Mouse (Mus musculus) neural tube, embryonic 14.5 days (tissue): ENCODE results near the gene 9230104L09Rik. TPM values are rescaled to one million over a fixed set of nuclear protein-coding genes. Genes with fewer than 3 reads are reported as not detected.
A peak's percentile ranks its signal among the peaks of the same experiment; 100 is the strongest.

ENCODE experiments used
- ATAC-seq: fragments of 200-750 bp; cut with Nextera tagmentation; 2 replicates; pipeline ENCODE4 v1.8.0; 2017; ENCODE audit warnings: low read depth, mild to moderate bottlenecking, moderate TSS enrichment, moderate library complexity
- H3K27ac ChIP-seq: fragments of 300-500 bp; sonication (generic); 2 replicates; pipeline ENCODE4 v1.5.1; 2014; ENCODE audit warnings: low read depth, mild to moderate bottlenecking, control low read depth, low read length, moderate library complexity, mixed read lengths
- H3K27me3 ChIP-seq: fragments of 300-500 bp; sonication (generic); 2 replicates; pipeline ENCODE4 v1.6.1; 2014; ENCODE audit warnings: low read length; ENCODE audit not compliant: control insufficient read depth, insufficient read depth
- H3K36me3 ChIP-seq: fragments of 300-500 bp; sonication (generic); 2 replicates; pipeline ENCODE4 v1.6.1; 2014; ENCODE audit warnings: low read length, mixed read lengths; ENCODE audit not compliant: control insufficient read depth, insufficient read depth
- H3K4me1 ChIP-seq: fragments of 300-500 bp; sonication (generic); 2 replicates; pipeline ENCODE4 v1.6.1; 2014; ENCODE audit warnings: low read length; ENCODE audit not compliant: control insufficient read depth, insufficient read depth
- H3K4me2 ChIP-seq: fragments of 300-500 bp; sonication (generic); 2 replicates; pipeline ENCODE4 v1.6.1; 2014; ENCODE audit warnings: mild to moderate bottlenecking, low read depth, low read length, control low read depth
- H3K4me3 ChIP-seq: fragments of 300-500 bp; sonication (generic); 2 replicates; pipeline ENCODE4 v1.5.1; 2014; ENCODE audit warnings: low read depth, low read length, control low read depth, mixed read lengths
- H3K9ac ChIP-seq: fragments of 300-500 bp; sonication (generic); replicated peaks from 2 replicates; pipeline ENCODE4 v1.6.1; 2014; ENCODE audit warnings: low read depth, mild to moderate bottlenecking, control low read depth, low read length, mixed read lengths
- H3K9me3 ChIP-seq: fragments of 300-500 bp; sonication (generic); 2 replicates; pipeline ENCODE4 v1.6.1; 2016; ENCODE audit warnings: low read length; ENCODE audit not compliant: control insufficient read depth
- WGBS: fragments of 180-500 bp; shearing (Covaris S2); extraction: QIAGEN DNeasy Blood & Tissue Kit; methylation state at CpG from one replicate; pipeline ENCODE4 v1.1.7; 2014; 5-methylcytosine and 5-hydroxymethylcytosine counted together
- polyA plus RNA-seq: library from polyadenylated mRNA; unstranded; fragments of >200 nt; fragmentation: Nextera tagmentation; extraction: Ambion mirVana; gene quantifications from 2 replicates; pipeline ENCODE4 v1.2.1, GENCODE M21; 2014

Gene 9230104L09Rik
- polyA plus RNA-seq, 1 experiment from 2014 or later = not detected

DNA sequence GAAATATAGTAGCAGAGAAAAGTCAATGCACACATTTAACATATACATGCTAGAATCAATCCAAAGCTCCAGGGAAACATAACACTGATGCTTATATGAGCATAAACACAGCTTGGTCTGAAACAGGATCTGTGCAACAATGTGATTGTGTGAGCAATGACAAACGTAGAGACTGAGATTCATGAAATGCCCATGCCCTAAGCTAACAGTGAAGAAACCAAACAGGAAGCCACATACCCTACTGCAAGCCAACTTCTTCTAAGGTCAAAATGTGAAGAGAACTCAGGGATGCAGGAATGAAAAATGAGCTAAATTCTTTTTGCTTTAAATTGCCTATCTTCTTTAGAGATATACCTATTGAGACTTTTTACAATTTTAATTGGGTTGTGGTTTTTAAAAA lies 4.1 kb upstream of the 9230104L09Rik start:
- ATAC-seq = no peak
- WGBS = 73% methylated on average over 1 of the region's 1 CpGs
- no peak overlapping the region for H3K4me3 ChIP-seq
- 0 out of 2 replicates have a peak, but pooled peaks cover 4% of the 10 kb centered on the region for H3K36me3 ChIP-seq
- no peaks in the 10 kb centered on the region for H3K27me3 ChIP-seq
- no peaks in the 10 kb centered on the region for H3K9me3 ChIP-seq
- no peak overlapping the region for H3K9ac ChIP-seq
- H3K27ac ChIP-seq = no peak overlapping the region
- H3K4me2 ChIP-seq = no peak overlapping the region
- H3K4me1 ChIP-seq = peaks cover 11% of the 10 kb centered on the region

GRCm38 (mm10) chr2:148861693-148862092 lies 3.1 kb downstream of the 9230104L09Rik start:
- Histone ChIP-seq H3K4me2 (no peak overlapping the region), H3K27ac (no peak overlapping the region), H3K36me3 (no peaks in the 10 kb centered on the region), H3K9ac (no peak overlapping the region), H3K4me1 (no peaks in the 10 kb centered on the region), H3K27me3 (no peaks in the 10 kb centered on the region), H3K4me3 (no peak overlapping the region), H3K9me3 (no peaks in the 10 kb centered on the region)
- no peak for ATAC-seq

DNA sequence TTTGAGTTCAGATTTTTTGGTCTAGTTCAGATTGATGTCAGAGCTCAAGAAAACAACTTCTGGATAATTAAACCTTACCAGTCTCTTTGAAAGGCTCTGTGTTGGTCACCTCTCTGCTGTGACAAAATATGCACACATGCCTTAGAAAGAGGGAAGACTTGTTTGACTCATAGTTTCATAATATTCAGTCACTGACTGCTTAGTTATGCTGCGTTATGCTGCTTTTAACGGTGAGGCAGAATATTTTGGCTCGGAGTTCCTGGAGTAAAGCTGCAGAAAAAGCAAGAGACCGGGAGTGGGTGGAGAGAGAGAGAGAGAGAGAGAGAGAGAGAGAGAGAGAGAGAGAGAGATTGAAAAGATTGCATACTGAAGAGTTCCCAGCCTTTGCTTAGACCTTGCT lies 3.8 kb downstream of the 9230104L09Rik start:
- Histone ChIP-seq H3K9ac (no peak overlapping the region), H3K4me2 (no peak overlapping the region), H3K36me3 (no peaks in the 10 kb centered on the region), H3K4me1 (no peaks in the 10 kb centered on the region), H3K4me3 (no peak overlapping the region), H3K9me3 (no peaks in the 10 kb centered on the region), H3K27me3 (no peaks in the 10 kb centered on the region), H3K27ac (no peak overlapping the region)
- ATAC-seq = no peak
- WGBS = 88% methylated on average over 4 of the region's 4 CpGs

GRCm38 (mm10) chr2:148857506-148857905 lies 7.3 kb downstream of the 9230104L09Rik start:
- H3K4me1 ChIP-seq = no peaks in the 10 kb centered on the region
- H3K36me3 ChIP-seq = no peaks in the 10 kb centered on the region
- no peak overlapping the region for H3K4me3 ChIP-seq
- WGBS = 86% methylated on average over 4 of the region's 4 CpGs
- H3K9me3 ChIP-seq = no peaks in the 10 kb centered on the region
- H3K27ac ChIP-seq = no peak overlapping the region
- no peak overlapping the region for H3K9ac ChIP-seq
- no peak overlapping the region for H3K4me2 ChIP-seq
- no peaks in the 10 kb centered on the region for H3K27me3 ChIP-seq
- ATAC-seq = no peak

GRCm38 (mm10) chr2:148856630-148857400 lies 8.0 kb downstream of the 9230104L09Rik start:
- Histone ChIP-seq H3K4me1 (no peaks in the 10 kb centered on the region), H3K4me2 (no peak overlapping the region), H3K4me3 (no peak overlapping the region), H3K36me3 (no peaks in the 10 kb centered on the region), H3K9ac (no peak overlapping the region), H3K27me3 (no peaks in the 10 kb centered on the region), H3K9me3 (no peaks in the 10 kb centered on the region), H3K27ac (no peak overlapping the region)
- ATAC-seq = no peak
- WGBS = 83% methylated on average over 8 of the region's 8 CpGs

- WGBS = 44% methylated on average over 8 of the region's 8 CpGs
- H3K36me3 ChIP-seq = no peaks in the 10 kb centered on the region
- H3K4me3 ChIP-seq = no peak overlapping the region
- ATAC-seq = peak; percentile 79
- no peak overlapping the region for H3K9ac ChIP-seq
- H3K4me2 ChIP-seq = no peak overlapping the region
- no peak overlapping the region for H3K27ac ChIP-seq
- H3K4me1 ChIP-seq = no peaks in the 10 kb centered on the region
- no peaks in the 10 kb centered on the region for H3K27me3 ChIP-seq
- H3K9me3 ChIP-seq = no peaks in the 10 kb centered on the region
Measured at GRCm38 (mm10) chr2:148851116-148851906, 13.5 kb downstream of the 9230104L09Rik start.

DNA sequence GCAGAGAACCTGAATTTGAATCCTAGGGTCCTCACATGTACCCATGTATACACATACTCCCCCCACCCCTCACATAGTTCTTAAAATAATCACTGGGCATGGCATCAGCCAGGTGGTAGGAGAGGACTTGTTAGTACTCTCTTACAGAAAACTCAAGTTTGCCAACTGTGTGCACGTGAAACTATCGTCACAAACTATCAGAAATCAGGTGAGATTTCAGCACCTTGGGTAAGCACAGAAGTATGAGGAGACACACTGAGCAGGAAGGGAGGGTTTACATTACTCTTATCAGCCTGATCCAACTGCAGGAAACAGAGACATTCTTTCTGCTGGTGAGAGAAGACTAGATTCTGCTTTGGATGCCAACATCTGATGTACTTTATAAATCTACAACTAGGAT lies 25.6 kb downstream of the 9230104L09Rik start:
- ATAC-seq = no peak
- Histone ChIP-seq H3K4me3 (no peak overlapping the region), H3K36me3 (no peaks in the 10 kb centered on the region), H3K9ac (no peak overlapping the region), H3K4me1 (no peaks in the 10 kb centered on the region), H3K27me3 (no peaks in the 10 kb centered on the region), H3K9me3 (no peaks in the 10 kb centered on the region), H3K4me2 (no peak overlapping the region), H3K27ac (no peak overlapping the region)
- WGBS = 93% methylated on average over 2 of the region's 2 CpGs

DNA sequence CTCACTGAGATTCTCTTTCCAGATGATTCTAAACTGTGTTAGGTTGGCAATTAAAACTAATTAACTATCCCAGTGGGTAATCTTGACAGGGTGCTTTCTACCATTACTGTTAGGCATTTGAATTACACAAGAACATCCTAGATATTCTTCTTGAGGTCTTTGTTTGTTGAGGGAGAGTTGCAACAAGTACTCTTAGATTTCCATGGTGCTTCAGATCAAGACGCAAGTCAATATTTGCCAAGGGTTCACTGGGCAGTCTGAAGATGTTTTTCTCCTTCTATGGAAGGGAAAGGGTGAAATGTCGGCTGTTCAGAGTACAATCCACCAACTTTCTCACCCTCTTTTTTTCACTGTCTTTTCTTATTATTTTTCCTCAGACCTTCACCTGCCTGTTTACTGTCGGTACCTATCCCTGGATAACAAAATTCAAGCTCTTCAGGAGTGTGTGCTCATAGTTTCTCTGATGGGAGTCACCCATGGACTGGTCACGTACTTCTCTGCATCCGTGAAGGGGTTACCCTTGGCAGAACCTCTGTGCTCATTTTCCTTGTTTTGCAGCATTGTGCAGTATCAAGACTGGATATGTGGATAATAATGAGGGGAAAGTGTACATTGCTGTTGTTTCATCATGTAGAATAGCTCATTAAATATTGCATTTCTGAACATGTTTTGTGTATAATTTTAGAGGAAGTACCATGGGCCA lies 26.6 kb downstream of the 9230104L09Rik start:
- Histone ChIP-seq H3K27me3 (no peaks in the 10 kb centered on the region), H3K36me3 (no peaks in the 10 kb centered on the region), H3K9ac (no peak overlapping the region), H3K4me3 (no peak overlapping the region), H3K4me1 (no peaks in the 10 kb centered on the region), H3K4me2 (no peak overlapping the region), H3K27ac (no peak overlapping the region), H3K9me3 (no peaks in the 10 kb centered on the region)
- ATAC-seq = no peak
- 88% methylated on average over 5 of the region's 5 CpGs for WGBS

DNA sequence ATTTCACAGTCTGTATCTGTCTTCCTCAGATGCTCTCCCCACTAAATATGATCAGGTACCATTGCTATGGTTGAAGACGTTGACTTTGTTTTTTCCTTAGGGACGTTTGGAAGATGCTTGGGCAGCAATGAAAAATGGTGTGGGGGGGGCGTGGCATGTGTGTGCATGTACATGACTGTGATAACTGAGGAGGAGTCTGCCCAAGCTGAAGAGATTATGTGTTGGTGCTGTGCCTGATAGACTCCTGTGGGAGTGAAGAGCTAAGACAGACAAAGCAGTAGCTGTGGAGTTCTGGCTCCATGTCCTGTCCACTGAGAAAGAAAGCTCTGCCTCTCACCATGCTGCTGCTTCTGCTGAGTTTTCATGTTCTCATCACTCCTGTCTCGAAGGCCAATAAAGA lies 29.9 kb downstream of the 9230104L09Rik start, which contains the start of gene Cst9:
Cst9 (plus strand) TSS at position 236 of the 400 bp plus-strand sequence.
- no peaks in the 10 kb centered on the region for H3K9me3 ChIP-seq
- no peak within 1 kb of the TSS for H3K4me3 ChIP-seq
- no peak within 1 kb of the TSS for H3K27ac ChIP-seq
- H3K4me1 ChIP-seq = no peaks in the 10 kb centered on the region
- ATAC-seq = no peak
- no peaks in the 10 kb centered on the region for H3K27me3 ChIP-seq
- H3K4me2 ChIP-seq = no peak within 1 kb of the TSS
- WGBS = 75% methylated on average over 4 of the region's 4 CpGs
- H3K36me3 ChIP-seq = no peaks in the 10 kb centered on the region
- H3K9ac ChIP-seq = no peak within 1 kb of the TSS
